Mouse (Mus musculus) layer of hippocampus, adult 8-10 months (tissue): Measurements from ENCODE around the gene Midn. TPM values are rescaled to one million over a fixed set of nuclear protein-coding genes. Genes with fewer than 3 reads are reported as not detected.

Experiments
- DNase-seq, 2 experiments: peaks; one replicate each; pipeline ENCODE4 v3.0.0; 2022; ENCODE audit warnings: low spot score in 2 of 2
- total RNA-seq, 4 experiments: library from RNA; stranded (reverse); gene quantifications; 2 replicates each; pipeline ENCODE4 v1.2.4; 2022

The Midn gene
- total RNA-seq, 4 experiments from 2014 or later: 47.2 to 63.6 (median 58.0) TPM

GRCm38 (mm10) chr10:80170052-80170451, 22.0 kb downstream of the Midn start:
- no peak for DNase-seq

DNA sequence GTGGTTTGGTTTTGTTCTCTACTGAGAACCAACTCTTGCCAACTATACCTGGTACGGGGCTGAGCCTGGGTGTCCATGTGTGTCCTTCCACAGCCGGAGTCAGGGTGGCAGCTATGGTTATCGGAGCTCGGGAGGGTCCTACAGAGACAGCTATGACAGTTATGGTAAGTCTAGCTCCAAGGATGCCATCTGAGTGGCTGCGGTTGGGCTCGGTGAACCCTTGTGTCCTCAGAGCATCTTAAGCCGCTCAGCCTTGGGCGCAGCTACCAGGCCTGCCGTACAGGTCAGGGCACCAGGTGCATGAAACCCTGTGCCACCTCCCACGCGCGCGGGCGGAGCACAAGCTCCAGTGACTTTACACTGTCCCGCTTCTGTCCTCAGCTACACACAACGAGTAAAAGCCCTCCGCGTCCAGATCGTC, 22.5 kb downstream of the Midn start:
- DNase-seq: no peak

- no peak for DNase-seq
Observed at GRCm38 (mm10) chr10:80171252-80171651, 23.2 kb downstream of the Midn start.

GRCm38 (mm10) chr10:80171760-80172526, 23.9 kb downstream of the Midn start:
- no peak for DNase-seq

DNA sequence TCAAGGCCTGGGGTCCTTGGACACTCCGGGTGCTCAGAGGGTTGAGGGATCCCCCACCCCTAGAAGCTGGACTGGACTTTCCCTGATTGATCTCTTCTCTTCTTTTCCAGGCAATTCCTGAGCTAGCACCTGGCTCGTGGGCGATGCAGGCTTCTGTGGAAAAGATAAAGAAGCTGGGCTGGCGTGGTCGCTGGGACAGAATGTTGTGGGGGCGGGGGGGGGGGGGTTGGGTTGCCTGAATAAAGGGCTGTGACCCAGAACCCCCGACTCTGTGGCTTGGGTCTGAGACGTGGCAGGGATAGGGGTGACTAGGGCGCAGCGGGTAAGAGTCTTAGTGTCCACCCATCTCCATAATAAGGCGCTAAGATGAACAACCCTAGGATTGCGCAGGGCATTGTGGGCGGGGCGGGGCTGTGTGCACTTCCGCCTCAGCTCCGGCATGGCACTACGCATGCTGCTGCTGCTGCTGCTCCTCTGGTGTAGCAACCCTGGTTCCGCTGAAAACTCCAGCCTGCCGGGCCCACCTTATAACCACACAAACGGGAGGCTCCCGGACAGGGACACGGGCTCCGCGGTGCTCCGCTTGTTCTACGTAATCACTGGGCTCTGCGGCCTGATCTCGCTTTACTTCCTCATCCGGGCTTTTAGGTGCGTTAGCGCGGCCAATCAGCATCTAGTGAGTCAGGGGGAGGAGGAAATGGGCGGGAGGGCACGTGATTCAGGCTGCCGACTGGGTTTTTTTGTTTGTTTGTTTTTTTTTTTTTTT, 24.6 kb downstream of the Midn start, which contains the start of gene 1600002K03Rik:
Gene 1600002K03Rik, plus strand, starts transcription at position 418 of the 766 bp plus-strand sequence.
- DNase-seq: peak; percentile 90 to 92

- no peak for DNase-seq
Observed at GRCm38 (mm10) chr10:80173358-80173757, 25.3 kb downstream of the Midn start.

DNA sequence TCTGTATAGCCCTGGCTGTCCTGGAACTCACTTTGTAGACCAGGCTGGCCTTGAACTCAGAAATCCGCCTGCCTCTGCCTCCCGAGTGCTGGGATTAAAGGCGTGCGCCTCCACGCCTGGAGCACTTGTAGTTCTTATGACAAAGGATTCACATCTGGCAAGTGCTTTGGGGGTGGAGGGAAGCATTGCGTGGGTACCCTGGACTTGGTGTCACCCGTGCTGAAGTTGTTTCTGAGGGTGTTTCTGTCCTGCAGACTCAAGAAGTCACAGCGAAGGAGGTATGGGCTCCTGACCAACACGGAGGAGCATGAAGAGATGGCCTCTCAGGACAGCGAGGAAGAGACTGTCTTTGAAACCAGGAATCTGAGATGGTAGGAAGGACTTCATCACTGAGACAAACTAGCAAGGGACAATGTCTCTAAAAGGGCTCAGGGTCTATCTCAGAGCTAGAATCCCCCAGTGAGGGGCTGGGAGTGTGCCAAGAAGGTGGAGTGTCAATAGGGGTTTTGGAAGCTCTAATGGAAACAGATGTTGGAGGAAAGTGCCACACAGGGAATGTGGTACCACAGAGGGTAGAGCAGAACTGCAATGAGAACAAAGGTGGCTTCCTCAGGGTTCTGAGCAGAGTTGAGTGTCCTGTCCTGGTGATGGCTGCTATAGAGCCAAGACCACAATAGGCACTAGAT, 26.0 kb downstream of the Midn start:
- no peak for DNase-seq

- no peak for DNase-seq
Observed at GRCm38 (mm10) chr10:80174705-80175104, 26.6 kb downstream of the Midn start.

DNA sequence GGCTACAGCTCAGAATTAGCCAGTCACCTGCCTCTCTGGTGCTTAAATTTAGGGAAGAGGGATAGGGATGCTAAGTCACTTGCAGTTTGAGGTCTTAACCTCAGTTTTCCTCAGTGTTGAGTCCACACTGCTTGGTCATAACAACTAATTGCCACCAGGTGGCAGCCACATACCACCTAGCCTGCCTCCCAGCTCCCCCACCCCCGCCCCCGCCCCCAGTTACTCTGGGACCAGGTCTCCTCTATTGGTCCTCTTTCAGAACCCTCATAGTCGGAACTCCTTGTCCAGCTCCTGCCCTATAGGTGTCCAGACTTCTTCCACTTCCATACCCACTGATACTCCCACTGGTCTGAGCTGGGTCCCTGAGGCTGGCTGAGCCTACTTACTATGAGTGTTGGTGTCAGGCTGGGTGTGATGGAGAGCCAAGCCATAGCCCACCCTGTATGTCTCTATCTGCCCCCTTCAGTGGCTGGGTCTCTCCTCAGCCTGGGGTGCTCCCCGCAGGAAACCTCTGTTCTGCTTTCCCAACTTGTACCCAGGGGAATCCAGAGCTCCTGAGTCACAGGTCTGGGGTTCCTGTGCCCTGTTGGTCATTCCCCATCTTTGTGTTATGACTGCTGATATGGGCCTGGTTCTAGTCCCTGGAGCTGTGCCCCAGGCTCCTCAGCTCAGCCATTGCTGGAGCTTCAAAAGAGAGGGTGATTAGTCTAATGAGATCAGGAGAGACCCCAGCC, 27.6 kb downstream of the Midn start:
- no peak for DNase-seq

GRCm38 (mm10) chr10:80176270-80176834, 28.3 kb downstream of the Midn start:
- DNase-seq: no peak

DNA sequence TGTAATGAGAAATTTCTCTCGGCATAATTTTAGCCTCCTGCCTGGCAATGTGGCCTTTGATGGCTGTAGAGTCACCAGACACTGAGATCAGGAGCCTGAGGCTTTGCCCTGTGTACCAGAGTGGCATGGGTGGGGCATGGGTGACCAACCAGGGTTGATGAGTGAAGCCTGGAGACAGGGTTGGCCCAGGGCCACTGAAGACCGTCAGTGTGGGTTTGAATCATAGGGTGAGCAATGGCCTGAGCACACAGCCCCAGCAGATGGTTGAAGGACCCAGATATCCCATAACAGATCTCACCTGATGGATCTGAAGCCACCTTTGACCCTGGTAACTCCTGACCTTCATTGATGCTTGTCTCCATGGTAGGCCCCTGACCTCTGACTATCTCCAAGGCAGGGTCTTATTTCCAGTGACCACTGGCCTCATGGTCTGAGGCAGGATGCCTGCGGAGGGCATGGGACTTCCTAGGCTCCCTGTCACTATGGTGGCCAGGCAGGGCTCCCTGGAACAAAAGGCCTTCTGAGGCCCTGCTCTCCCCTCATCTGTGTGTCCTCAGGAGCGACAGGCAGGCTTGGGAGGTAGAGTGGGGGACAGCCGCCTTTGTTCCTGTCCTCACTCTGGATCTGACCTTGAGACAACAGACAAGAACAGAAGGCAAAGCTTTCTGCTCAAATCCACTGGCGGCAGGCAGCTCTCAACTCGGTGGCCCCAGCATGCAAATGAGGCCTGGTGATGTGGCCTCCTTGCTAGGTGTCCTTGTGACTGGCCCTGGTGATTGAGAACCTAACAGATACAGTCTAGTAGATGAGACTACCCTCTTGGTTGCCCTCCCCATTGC, 29.6 kb downstream of the Midn start:
- no peak for DNase-seq

- no peak for DNase-seq
Observed at GRCm38 (mm10) chr10:80179068-80180051, 31.3 kb downstream of the Midn start, which contains the start of gene Efna2. Efna2 (plus strand) TSS chr10:80179482.

DNA sequence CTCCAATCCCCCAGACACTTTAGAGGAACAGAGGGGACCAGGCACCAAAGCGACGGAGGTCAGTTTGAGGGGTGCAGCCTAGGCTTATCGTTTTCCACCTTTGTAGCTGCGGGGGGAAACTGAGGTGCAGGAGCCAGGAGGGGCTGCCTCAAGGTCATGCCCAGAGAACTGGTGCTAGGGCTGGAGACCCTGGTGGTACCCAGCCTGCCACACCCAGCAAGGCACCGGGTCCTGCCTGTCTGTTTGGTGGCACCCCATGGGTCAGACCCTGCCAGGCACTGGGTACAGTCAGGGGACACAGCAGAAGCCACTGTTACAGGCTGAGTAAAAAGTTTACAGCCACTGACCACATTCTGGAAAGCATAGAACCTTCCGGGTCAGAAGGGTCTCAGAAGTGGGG, 32.2 kb downstream of the Midn start:
- no peak for DNase-seq

- no peak for DNase-seq
Observed at GRCm38 (mm10) chr10:80180823-80181222, 32.8 kb downstream of the Midn start.

DNA sequence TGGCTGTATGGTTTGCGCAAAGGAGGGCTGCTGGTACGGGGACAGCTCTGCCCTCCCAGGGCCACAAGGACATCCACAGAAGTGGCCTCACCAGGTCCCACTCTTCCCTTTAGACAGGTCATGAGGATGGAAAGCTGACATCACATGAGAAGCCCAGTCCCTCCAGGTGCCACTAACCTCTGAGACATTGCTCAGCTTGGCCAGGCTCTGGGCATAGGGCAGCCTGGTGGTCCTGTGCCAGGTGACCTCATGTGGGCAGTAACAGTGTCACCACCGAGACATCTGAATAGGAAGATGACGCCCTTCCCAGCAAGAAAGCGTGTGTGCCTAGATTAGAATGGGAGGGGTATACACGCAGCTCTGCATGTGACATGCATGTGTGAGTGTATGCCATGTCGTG, 34.5 kb downstream of the Midn start:
- DNase-seq: no peak

GRCm38 (mm10) chr10:80186649-80187048, 38.6 kb downstream of the Midn start:
- DNase-seq: no peak

DNA sequence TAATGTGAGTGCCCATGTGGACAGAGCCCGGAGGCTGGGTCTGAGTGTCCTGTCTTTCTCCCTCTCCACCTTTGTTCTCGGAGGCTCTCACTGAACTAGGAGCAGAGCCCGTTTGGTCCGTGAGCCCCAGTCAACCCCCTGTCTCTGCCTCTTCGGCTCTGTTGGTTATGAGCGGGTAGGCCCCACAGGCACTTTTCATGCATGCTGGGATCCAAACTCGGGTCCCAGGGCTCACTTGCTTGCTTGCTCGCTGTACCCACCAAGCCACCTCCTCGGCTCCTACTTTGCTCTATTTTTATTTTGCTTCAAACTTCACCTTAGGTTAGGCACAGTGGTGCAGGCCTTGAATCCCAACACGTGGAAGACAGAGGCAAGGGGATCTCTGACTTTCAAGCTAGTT, 39.7 kb downstream of the Midn start:
- DNase-seq: no peak

DNA sequence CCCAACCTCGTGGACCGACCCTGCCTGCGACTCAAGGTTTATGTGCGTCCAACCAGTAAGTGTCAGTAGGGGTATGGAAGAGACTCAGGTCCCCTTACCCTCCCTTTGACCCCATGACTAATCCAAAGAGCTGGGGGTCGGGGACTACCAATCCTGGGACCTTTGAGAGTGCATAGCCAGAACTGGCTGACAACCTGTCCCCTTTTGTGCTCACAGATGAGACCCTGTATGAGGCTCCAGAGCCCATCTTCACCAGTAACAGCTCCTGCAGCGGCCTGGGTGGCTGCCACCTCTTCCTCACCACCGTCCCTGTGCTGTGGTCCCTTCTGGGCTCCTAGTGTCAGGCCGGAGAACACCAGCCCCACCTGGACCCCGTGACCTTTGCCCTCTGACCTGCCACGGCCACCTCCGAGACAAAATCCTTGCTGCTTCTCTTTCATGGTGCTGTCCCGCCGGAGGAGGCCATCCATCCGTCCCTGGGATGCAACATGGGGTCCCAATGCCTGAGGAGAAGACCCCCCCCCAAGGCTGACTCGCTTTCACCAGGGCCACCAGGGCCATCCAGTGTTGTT, 40.5 kb downstream of the Midn start:
- DNase-seq: no peak
